8 mouse cellular contexts compared by ENCODE assay signal in genomic region chr12:85451693-85452491, GRCm38 (mm10). TPM values are rescaled to one million over a fixed set of nuclear protein-coding genes. Genes with fewer than 3 reads are reported as not detected.
DNase-seq lines count a peak whose midpoint lies in the region; ATAC-seq lines count a peak whose summit lies in the region.
"Had no signal": no experiment of that assay in that cellular context is flagged by ENCODE, and none has a peak within 500 bp of the region (broad histone marks: within the 10 kb centered on the region; RNA-seq: fewer than 3 reads in every experiment).

No protein-coding gene starts in this region.

- H3K9me3 ChIP-seq in embryonic facial prominence, embryonic 10.5 days: no peaks in the 10 kb centered on the region
- no peaks in the 10 kb centered on the region for H3K9me3 ChIP-seq in neural tube, embryonic 12.5 days
- H3K9me3 ChIP-seq in midbrain, embryonic 11.5 days (ENCODE audit: control insufficient read depth, low read length): no peaks in the 10 kb centered on the region

- peaks cover 42% of the 10 kb centered on the region for H3K4me1 ChIP-seq in embryonic facial prominence, embryonic 10.5 days
- H3K4me1 ChIP-seq in neural tube, embryonic 12.5 days: peaks cover 21% of the 10 kb centered on the region
- H3K4me1 ChIP-seq in midbrain, embryonic 11.5 days (ENCODE audit: control insufficient read depth, insufficient read depth, low read length): peaks cover 5% of the 10 kb centered on the region

- no peak for ATAC-seq in neural tube, embryonic 12.5 days (ENCODE audit: low FRiP score, low read depth)
- ATAC-seq in midbrain, embryonic 11.5 days (ENCODE audit: low FRiP score): no peak

- no peaks in the 10 kb centered on the region for H3K36me3 ChIP-seq in embryonic facial prominence, embryonic 10.5 days (replicated peaks)
- H3K36me3 ChIP-seq in neural tube, embryonic 12.5 days: no peaks in the 10 kb centered on the region
- H3K36me3 ChIP-seq in midbrain, embryonic 11.5 days (ENCODE audit: control insufficient read depth, insufficient read depth, low read length): no peaks in the 10 kb centered on the region

- 39% methylated on average over 22 of the region's 22 CpGs for WGBS in embryonic facial prominence, embryonic 10.5 days
- WGBS in neural tube, embryonic 12.5 days: 38% methylated on average over 22 of the region's 22 CpGs
- 48% methylated on average over 22 of the region's 22 CpGs for WGBS in midbrain, embryonic 11.5 days

- H3K9ac ChIP-seq in neural tube, embryonic 12.5 days: no peak overlapping the region
- no peak overlapping the region for H3K9ac ChIP-seq in midbrain, embryonic 11.5 days (ENCODE audit: low read length)
- H3K9ac ChIP-seq: liver, embryonic 14.5 days had no signal

- 0 out of 2 replicates have a peak overlapping the region, but pooled peaks have one; percentile 6 for H3K4me3 ChIP-seq in embryonic facial prominence, embryonic 10.5 days
- H3K4me3 ChIP-seq in neural tube, embryonic 12.5 days: no peak overlapping the region
- H3K4me3 ChIP-seq in midbrain, embryonic 11.5 days (ENCODE audit: low read depth, low read length): no peak overlapping the region

- peak overlapping the region; percentile 0 for H3K4me2 ChIP-seq in neural tube, embryonic 12.5 days (replicated peaks)
- H3K4me2 ChIP-seq in midbrain, embryonic 11.5 days: no peak overlapping the region

- DNase-seq in ZHBTc4 (ENCODE audit: low read depth, low spot score): peak; percentile 96
- peak; percentile 46 for DNase-seq in embryonic facial prominence, embryonic 10.5 days (ENCODE audit: low spot score)
- peak; percentile 47 for DNase-seq in kidney, postnatal 14 days
- DNase-seq in left cerebral cortex, adult 9 months (ENCODE audit: low spot score in 2 of 2): no peak
- DNase-seq in layer of hippocampus, postnatal 36 days: no peak
- no peak for DNase-seq in midbrain, embryonic 11.5 days (ENCODE audit: low spot score, missing footprints)

- 0 out of 2 replicates have a peak, but pooled peaks cover 4% of the 10 kb centered on the region for H3K27me3 ChIP-seq in embryonic facial prominence, embryonic 10.5 days (replicated peaks; ENCODE audit: low read depth, poor library complexity, severe bottlenecking)
- H3K27me3 ChIP-seq in neural tube, embryonic 12.5 days (replicated peaks): no peaks in the 10 kb centered on the region
- no peaks in the 10 kb centered on the region for H3K27me3 ChIP-seq in midbrain, embryonic 11.5 days (ENCODE audit: control insufficient read depth, insufficient read depth, low read length)

- H3K27ac ChIP-seq in embryonic facial prominence, embryonic 10.5 days (replicated peaks): peak overlapping the region; percentile 59
- no peak overlapping the region; the same call in 1 of the 2 replicates for H3K27ac ChIP-seq in neural tube, embryonic 12.5 days
- H3K27ac ChIP-seq in midbrain, embryonic 11.5 days (ENCODE audit: low read depth, low read length): no peak overlapping the region
- H3K27ac ChIP-seq: liver, embryonic 14.5 days had no signal

RNA-seq across cellular contexts. Expression of gene Fos, which starts 21.8 kb away (rescaled TPM):
- 1.4 and 1.8 TPM in 2 replicates for polyA plus RNA-seq in embryonic facial prominence, embryonic 10.5 days (2016; fragmentation: Nextera tagmentation; extraction: Ambion mirVana)
- polyA plus RNA-seq in neural tube, embryonic 12.5 days (2016; fragmentation: Nextera tagmentation; extraction: Ambion mirVana): 1.2 and 2.2 TPM in 2 replicates
- 10 to 100 TPM; 14.6 to 17.2 TPM for total RNA-seq in layer of hippocampus, postnatal 36 days (2021)
- 0.54 and 0.89 TPM in 2 replicates for polyA plus RNA-seq in midbrain, embryonic 11.5 days (2014; fragmentation: Nextera tagmentation; extraction: Ambion mirVana)

Comparison
In these comparisons a context has a peak if more than half of its experiments do, and no peak if none do; other contexts are left out.
1. DNase-seq: peak in ZHBTc4 (single experiment), embryonic facial prominence, embryonic 10.5 days (single experiment) and kidney, postnatal 14 days (single experiment); none in left cerebral cortex, adult 9 months (0 of 2), layer of hippocampus, postnatal 36 days (0 of 2) and midbrain, embryonic 11.5 days (single experiment).